Mouse (Mus musculus): ENCODE data around the gene Chd2. TPM values are rescaled to one million over a fixed set of nuclear protein-coding genes. Genes with fewer than 3 reads are reported as not detected.

Gene Chd2
- total and polyA plus RNA-seq, 3 experiments: 76.7 to 217 (median 125) TPM

DNA sequence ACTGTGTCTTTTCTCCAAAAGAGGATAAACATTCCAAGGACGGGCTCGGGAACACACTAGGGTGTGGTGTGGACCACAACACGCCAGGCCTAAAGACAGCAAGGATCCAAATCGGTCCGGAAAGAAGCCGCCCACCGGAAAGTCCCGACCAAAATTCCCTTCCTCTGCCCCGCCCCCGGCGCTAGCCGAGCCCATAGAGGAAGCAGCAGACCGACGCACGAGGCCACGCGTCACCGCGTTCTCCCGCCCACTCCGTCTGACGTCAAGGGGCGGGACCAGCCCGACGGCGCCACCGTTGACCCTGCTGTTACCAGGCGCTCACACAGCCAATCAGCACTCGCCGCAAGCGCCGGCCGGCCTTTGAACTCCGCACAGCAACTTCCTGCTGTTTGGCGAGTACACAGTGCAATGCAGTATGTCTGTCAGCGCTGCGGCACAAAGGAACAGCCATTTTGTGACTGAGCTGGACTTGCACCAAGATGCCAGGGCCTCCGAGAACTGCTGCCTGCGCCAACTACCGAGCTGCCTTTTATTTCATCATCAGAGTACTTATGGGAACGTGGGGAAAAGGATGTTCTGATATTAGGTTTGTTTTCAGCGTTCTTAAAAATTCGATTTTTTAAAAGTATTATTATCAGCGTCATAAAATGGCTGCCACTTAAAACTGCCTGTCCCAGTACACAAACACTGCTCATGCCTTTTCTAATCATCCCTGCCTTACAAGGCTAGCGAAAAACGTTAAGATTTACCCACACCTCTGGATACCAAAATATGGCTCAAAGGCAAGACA, 3.8 kb downstream of the Chd2 start:
- TF ChIP-seq GATA2 (IDR thresholded peaks at IDR 0.05; ENCODE audit: borderline replicate concordance, low read depth, low read length): no peak
- 0 out of 2 replicates have a peak, but pooled peaks have one; percentile 17 for TF ChIP-seq POLR2AphosphoS5 (IDR thresholded peaks at IDR 0.05; ENCODE audit: insufficient replicate concordance, low read depth, low read length)
- Histone ChIP-seq H3K4me3 (ENCODE audit: low read depth, low read length) (peak overlapping the region; percentile 68), H3K9me3 (replicated peaks) (no peaks in the 10 kb centered on the region), H3K4me1 (ENCODE audit: insufficient read depth, low read depth, low read length) (peaks cover 36% of the 10 kb centered on the region), H3K27me3 (ENCODE audit: insufficient read depth, low read length) (no peaks in the 10 kb centered on the region), H3K36me3 (replicated peaks) (peaks cover 30% of the 10 kb centered on the region)
- peak; percentile 89 for ATAC-seq (ENCODE audit: extremely low read depth, insufficient number of reproducible peaks, low FRiP score, poor library complexity, severe bottlenecking)
- peak; percentile 66 for DNase-seq (ENCODE audit: low spot score)

DNA sequence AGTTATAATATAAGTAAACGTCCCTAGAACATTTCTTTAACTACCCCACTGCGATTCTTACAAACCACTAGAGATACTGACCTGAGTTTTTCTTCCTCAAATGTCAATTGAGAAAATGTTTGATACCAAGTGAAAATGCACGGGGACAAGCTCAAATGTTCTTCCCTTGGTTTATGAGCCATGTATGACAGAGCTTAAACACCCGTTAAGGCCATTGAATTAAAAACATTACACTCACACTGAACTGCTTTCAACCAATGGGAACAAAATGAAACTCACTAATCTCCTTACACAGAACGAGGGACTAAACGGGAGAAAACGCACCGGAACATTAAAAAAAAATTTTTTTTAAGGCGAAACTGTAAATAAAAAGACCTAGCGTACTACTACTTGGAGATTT, 4.4 kb downstream of the Chd2 start:
- Histone ChIP-seq H3K36me3 (replicated peaks) (peaks cover 32% of the 10 kb centered on the region), H3K4me1 (ENCODE audit: insufficient read depth, low read depth, low read length) (peaks cover 41% of the 10 kb centered on the region), H3K9me3 (replicated peaks) (no peaks in the 10 kb centered on the region), H3K27me3 (ENCODE audit: insufficient read depth, low read length) (no peaks in the 10 kb centered on the region), H3K4me3 (ENCODE audit: low read depth, low read length) (peak overlapping the region; percentile 68)
- no peak for ATAC-seq (ENCODE audit: extremely low read depth, insufficient number of reproducible peaks, low FRiP score, poor library complexity, severe bottlenecking)
- no peak for DNase-seq (ENCODE audit: low spot score)
- no peak for TF ChIP-seq GATA1 (IDR thresholded peaks at IDR 0.05; ENCODE audit: borderline replicate concordance, low read length)
- TF ChIP-seq TAL1 (conservative IDR thresholded peaks at IDR 0.05; ENCODE audit: low read depth, low read length): no peak
- no peak for TF ChIP-seq GATA2 (IDR thresholded peaks at IDR 0.05; ENCODE audit: borderline replicate concordance, low read depth, low read length)
- TF ChIP-seq POLR2AphosphoS5 (IDR thresholded peaks at IDR 0.05; ENCODE audit: insufficient replicate concordance, low read depth, low read length): no peak
- no peak for TF ChIP-seq CTCF (IDR thresholded peaks at IDR 0.05; ENCODE audit: low read depth, low read length)

DNA sequence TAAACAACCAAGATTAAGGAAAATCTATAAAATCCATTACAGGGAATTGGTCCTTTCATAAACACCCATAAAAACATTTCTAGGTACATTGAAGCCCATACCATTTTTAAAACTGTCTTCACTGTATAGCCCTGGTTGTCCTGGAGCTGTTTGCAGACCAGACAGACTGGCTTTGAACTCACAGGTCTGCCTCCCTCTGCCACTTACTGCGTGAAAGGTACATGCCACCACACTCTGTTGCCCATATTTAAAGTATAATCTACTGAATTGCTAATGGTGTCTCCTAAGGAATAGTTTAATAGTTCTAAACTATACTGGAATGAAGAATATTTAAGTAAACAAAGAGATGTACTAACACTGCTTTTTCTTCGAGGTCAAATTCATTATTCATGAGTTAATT, 5.1 kb downstream of the Chd2 start:
- H3K9me3 ChIP-seq (replicated peaks): no peaks in the 10 kb centered on the region
- H3K4me3 ChIP-seq (ENCODE audit: low read depth, low read length): peak overlapping the region; percentile 68; the same call in 1 of the 2 replicates
- no peak for TF ChIP-seq TAL1 (conservative IDR thresholded peaks at IDR 0.05; ENCODE audit: low read depth, low read length)
- TF ChIP-seq GATA1 (IDR thresholded peaks at IDR 0.05; ENCODE audit: borderline replicate concordance, low read length): no peak
- TF ChIP-seq GATA2 (IDR thresholded peaks at IDR 0.05; ENCODE audit: borderline replicate concordance, low read depth, low read length): no peak
- TF ChIP-seq POLR2AphosphoS5 (IDR thresholded peaks at IDR 0.05; ENCODE audit: insufficient replicate concordance, low read depth, low read length): no peak
- no peak for TF ChIP-seq CTCF (IDR thresholded peaks at IDR 0.05; ENCODE audit: low read depth, low read length)
- peaks cover 47% of the 10 kb centered on the region for H3K4me1 ChIP-seq (ENCODE audit: insufficient read depth, low read depth, low read length)
- ATAC-seq (ENCODE audit: extremely low read depth, insufficient number of reproducible peaks, low FRiP score, poor library complexity, severe bottlenecking) (no peak), DNase-seq (ENCODE audit: low spot score) (no peak)
- peaks cover 37% of the 10 kb centered on the region for H3K36me3 ChIP-seq (replicated peaks)
- H3K27me3 ChIP-seq (ENCODE audit: insufficient read depth, low read length): no peaks in the 10 kb centered on the region

DNA sequence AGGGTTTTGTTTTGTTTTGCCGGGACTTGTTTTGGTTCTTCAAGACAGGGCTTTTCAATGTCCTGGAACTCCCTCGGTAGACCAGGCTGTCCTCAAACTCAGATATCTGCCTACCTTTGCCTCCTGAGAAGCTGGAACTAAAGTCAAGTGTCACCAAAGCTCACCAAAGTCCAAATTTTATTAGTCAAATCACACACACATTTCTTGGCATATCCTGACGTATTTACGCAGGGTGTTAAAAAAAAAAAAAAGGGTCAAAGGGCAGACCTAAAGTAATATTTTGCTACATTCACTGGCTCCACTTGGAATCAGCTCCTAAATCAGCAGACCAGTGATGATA, 5.8 kb downstream of the Chd2 start:
- no peak for TF ChIP-seq GATA1 (IDR thresholded peaks at IDR 0.05; ENCODE audit: borderline replicate concordance, low read length)
- TF ChIP-seq CTCF (IDR thresholded peaks at IDR 0.05; ENCODE audit: low read depth, low read length): no peak
- no peak for TF ChIP-seq POLR2AphosphoS5 (IDR thresholded peaks at IDR 0.05; ENCODE audit: insufficient replicate concordance, low read depth, low read length)
- TF ChIP-seq TAL1 (conservative IDR thresholded peaks at IDR 0.05; ENCODE audit: low read depth, low read length): no peak
- no peak for TF ChIP-seq GATA2 (IDR thresholded peaks at IDR 0.05; ENCODE audit: borderline replicate concordance, low read depth, low read length)
- no peaks in the 10 kb centered on the region for H3K27me3 ChIP-seq (ENCODE audit: insufficient read depth, low read length)
- ATAC-seq (ENCODE audit: extremely low read depth, insufficient number of reproducible peaks, low FRiP score, poor library complexity, severe bottlenecking) (no peak), DNase-seq (ENCODE audit: low spot score) (no peak)
- no peaks in the 10 kb centered on the region for H3K9me3 ChIP-seq (replicated peaks)
- H3K4me3 ChIP-seq (ENCODE audit: low read depth, low read length): no peak overlapping the region
- peaks cover 54% of the 10 kb centered on the region for H3K4me1 ChIP-seq (ENCODE audit: insufficient read depth, low read depth, low read length)
- peaks cover 45% of the 10 kb centered on the region for H3K36me3 ChIP-seq (replicated peaks)

DNA sequence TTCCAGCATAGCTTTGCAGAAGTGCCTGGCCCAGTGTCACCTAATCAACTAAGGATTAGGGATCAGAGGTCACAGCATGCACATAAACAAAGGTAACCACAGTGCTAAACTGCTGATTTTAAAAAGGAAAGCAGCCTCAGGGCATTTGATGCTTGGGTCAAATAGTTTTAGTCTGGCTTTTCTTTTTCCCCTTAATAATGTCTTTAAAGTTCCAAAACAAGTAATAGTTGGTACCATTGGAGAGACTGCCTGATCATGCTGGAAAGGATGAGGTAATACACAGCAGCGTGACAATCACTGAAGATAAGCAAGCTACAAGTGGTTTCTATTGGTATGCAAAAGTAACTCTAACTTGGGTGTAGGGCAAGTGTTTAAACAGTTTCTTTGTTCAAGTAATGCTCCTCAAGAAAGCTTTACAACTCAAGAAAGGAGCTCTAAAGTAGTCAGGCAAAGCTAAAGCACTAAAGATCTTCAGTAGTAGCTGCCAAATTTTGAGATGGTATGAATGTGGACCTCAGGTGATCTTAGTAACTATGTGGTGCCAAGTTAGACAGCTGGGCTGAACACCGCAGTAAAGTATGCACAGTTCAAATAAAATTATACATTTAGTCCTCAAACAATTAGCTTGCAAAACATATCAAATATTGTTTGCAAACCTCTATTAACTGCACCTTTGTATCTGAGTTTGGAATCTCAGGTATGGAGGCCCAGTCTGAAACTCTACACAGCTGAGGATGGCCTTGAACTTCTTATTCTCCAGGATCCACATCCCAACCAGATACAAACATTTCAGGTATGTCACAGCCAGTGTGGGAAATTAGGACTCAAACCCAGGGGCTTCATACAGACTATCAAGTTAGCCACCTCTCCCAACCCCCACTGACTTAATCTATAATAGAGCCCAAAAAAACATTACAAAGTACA, 6.4 kb downstream of the Chd2 start:
- H3K9me3 ChIP-seq (replicated peaks): no peaks in the 10 kb centered on the region
- no peak for DNase-seq (ENCODE audit: low spot score)
- TF ChIP-seq CTCF (IDR thresholded peaks at IDR 0.05; ENCODE audit: low read depth, low read length) (no peak), POLR2AphosphoS5 (IDR thresholded peaks at IDR 0.05; ENCODE audit: insufficient replicate concordance, low read depth, low read length) (no peak; the same call in 1 of the 2 replicates), GATA1 (IDR thresholded peaks at IDR 0.05; ENCODE audit: borderline replicate concordance, low read length) (no peak), TAL1 (conservative IDR thresholded peaks at IDR 0.05; ENCODE audit: low read depth, low read length) (no peak), GATA2 (IDR thresholded peaks at IDR 0.05; ENCODE audit: borderline replicate concordance, low read depth, low read length) (no peak)
- H3K27me3 ChIP-seq (ENCODE audit: insufficient read depth, low read length): no peaks in the 10 kb centered on the region
- H3K36me3 ChIP-seq (replicated peaks): peaks cover 51% of the 10 kb centered on the region
- no peak for ATAC-seq (ENCODE audit: extremely low read depth, insufficient number of reproducible peaks, low FRiP score, poor library complexity, severe bottlenecking)
- H3K4me1 ChIP-seq (ENCODE audit: insufficient read depth, low read depth, low read length): peaks cover 58% of the 10 kb centered on the region
- no peak overlapping the region for H3K4me3 ChIP-seq (ENCODE audit: low read depth, low read length)

DNA sequence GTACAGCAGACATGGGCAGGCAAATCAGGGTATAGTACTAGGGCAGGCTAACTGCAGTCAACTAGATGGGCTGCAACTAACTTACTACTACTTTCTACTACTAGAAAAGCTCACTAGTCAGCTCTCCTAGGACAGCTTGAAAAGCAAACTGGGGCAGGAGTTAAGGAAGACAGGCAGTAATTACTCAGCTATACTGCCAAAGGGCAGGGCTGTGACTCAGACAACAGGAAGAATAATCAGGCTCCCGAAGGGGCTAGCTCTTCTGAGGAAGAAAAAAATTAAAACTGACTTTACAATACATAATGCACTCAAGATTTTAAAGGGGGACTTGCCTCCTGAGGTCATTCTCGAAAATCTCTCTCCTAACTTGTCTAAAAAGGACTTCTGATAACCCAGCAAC, 8.2 kb downstream of the Chd2 start:
- DNase-seq (ENCODE audit: low spot score) (no peak), ATAC-seq (ENCODE audit: extremely low read depth, insufficient number of reproducible peaks, low FRiP score, poor library complexity, severe bottlenecking) (no peak)
- Histone ChIP-seq H3K9me3 (replicated peaks) (no peaks in the 10 kb centered on the region), H3K36me3 (replicated peaks) (peaks cover 65% of the 10 kb centered on the region), H3K4me1 (ENCODE audit: insufficient read depth, low read depth, low read length) (peaks cover 68% of the 10 kb centered on the region), H3K27me3 (ENCODE audit: insufficient read depth, low read length) (no peaks in the 10 kb centered on the region), H3K4me3 (ENCODE audit: low read depth, low read length) (no peak overlapping the region; the same call in 1 of the 2 replicates)
- TF ChIP-seq GATA2 (IDR thresholded peaks at IDR 0.05; ENCODE audit: borderline replicate concordance, low read depth, low read length) (no peak), POLR2AphosphoS5 (IDR thresholded peaks at IDR 0.05; ENCODE audit: insufficient replicate concordance, low read depth, low read length) (no peak; the same call in 1 of the 2 replicates), CTCF (IDR thresholded peaks at IDR 0.05; ENCODE audit: low read depth, low read length) (no peak), GATA1 (IDR thresholded peaks at IDR 0.05; ENCODE audit: borderline replicate concordance, low read length) (no peak), TAL1 (conservative IDR thresholded peaks at IDR 0.05; ENCODE audit: low read depth, low read length) (no peak)

Data from G1E (cell line).